Comparison of ENCODE assay signal across 10 mouse cellular contexts in the genomic region with DNA sequence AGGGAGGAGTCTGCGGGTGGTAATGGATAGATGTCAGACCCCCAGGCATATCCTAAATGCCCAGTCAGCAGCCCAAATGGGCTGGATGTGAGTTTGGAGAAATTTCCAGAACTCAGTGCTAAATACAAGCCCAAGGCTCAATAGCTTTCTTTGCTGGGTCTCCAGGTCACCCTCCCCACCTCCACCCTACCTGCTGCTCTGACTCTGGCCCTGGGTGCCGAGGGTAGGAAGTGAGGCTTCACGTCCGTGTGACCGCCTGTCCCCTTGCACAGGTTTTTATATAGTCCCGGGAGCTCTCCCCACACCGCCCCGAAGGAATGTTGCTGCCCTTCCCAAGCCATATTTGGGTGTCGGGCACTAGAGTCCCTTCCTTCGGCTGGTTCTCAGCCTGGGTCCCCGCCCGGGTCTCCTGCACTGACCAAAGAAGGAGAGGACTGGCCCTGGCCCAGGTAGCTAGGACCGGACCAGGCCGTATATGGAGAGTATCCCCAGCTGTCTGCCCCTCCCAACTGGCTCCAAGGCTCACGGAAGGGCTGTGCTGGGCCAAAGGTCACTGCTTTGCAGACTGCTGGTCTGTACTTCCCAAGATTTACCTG. TPM values are rescaled to one million over a fixed set of nuclear protein-coding genes. Genes with fewer than 3 reads are reported as not detected.
DNase-seq lines count a peak whose midpoint lies in the region; ATAC-seq lines count a peak whose summit lies in the region.
"Had no signal": no experiment of that assay in that cellular context is flagged by ENCODE, and none has a peak within 500 bp of the region (broad histone marks: within the 10 kb centered on the region; RNA-seq: fewer than 3 reads in every experiment).

A gene (minus strand): TSS at position 250 of the 596 bp plus-strand sequence.

- H3K4me3 ChIP-seq in midbrain, embryonic 11.5 days (ENCODE audit: low read depth, low read length) = no peak within 1 kb of the TSS
- H3K4me3 ChIP-seq in midbrain, embryonic 15.5 days = no peak within 1 kb of the TSS
- no peak within 1 kb of the TSS for H3K4me3 ChIP-seq in heart, embryonic 14.5 days (ENCODE audit: control insufficient read depth in 1 of 2, insufficient read depth in 1 of 2, low read depth in 1 of 2, low read length in 2 of 2)
- H3K4me3 ChIP-seq: forebrain, embryonic 15.5 days had no signal

- peak; percentile 32 for DNase-seq in cerebellum, adult 11-12 months
- no peak for DNase-seq in cerebellum, adult 11 months
- peak; percentile 54 for DNase-seq in midbrain, embryonic 11.5 days (ENCODE audit: low spot score, missing footprints)
- DNase-seq in skeletal muscle tissue, adult 2 months (ENCODE audit: low read depth, low spot score) = peak; percentile 98
- DNase-seq in spleen, postnatal 14 days (ENCODE audit: low spot score in 2 of 2) = no peak
- no peak for DNase-seq in frontal cortex, postnatal 10 days (ENCODE audit: low spot score in 2 of 2)
- DNase-seq: lung, embryonic 14.5 days had no signal

- H3K4me1 ChIP-seq in midbrain, embryonic 11.5 days (ENCODE audit: control insufficient read depth, insufficient read depth, low read length) = peaks cover 12% of the 10 kb centered on the region
- peaks cover 17% of the 10 kb centered on the region for H3K4me1 ChIP-seq in midbrain, embryonic 15.5 days
- peaks cover 11 to 22% of the 10 kb centered on the region in 2 experiments for H3K4me1 ChIP-seq in heart, embryonic 14.5 days (ENCODE audit: control insufficient read depth in 2 of 2, insufficient read depth in 2 of 2, low read length in 2 of 2)

- no peak within 1 kb of the TSS for H3K4me2 ChIP-seq in midbrain, embryonic 11.5 days
- H3K4me2 ChIP-seq in midbrain, embryonic 15.5 days = no peak within 1 kb of the TSS
- peak within 1 kb of the TSS; percentile 34 for H3K4me2 ChIP-seq in heart, embryonic 14.5 days (ENCODE audit: low read length)
- H3K4me2 ChIP-seq: forebrain, embryonic 15.5 days; lung, embryonic 14.5 days had no signal

- ATAC-seq in midbrain, embryonic 11.5 days (ENCODE audit: low FRiP score) = no peak
- ATAC-seq in midbrain, embryonic 15.5 days (replicated peaks) = no peak
- no peak for ATAC-seq in heart, embryonic 14.5 days (ENCODE audit: insufficient number of reproducible peaks, insufficient read depth, low FRiP score, low read depth)
- ATAC-seq: forebrain, embryonic 15.5 days had no signal

- peaks cover 45% of the 10 kb centered on the region for H3K27me3 ChIP-seq in midbrain, embryonic 11.5 days (ENCODE audit: control insufficient read depth, insufficient read depth, low read length)
- H3K27me3 ChIP-seq in midbrain, embryonic 15.5 days (replicated peaks) = peaks cover 48% of the 10 kb centered on the region
- H3K27me3 ChIP-seq in heart, embryonic 14.5 days (ENCODE audit: control insufficient read depth, insufficient read depth, low read length) = peaks cover 63% of the 10 kb centered on the region

- no peaks in the 10 kb centered on the region for H3K9me3 ChIP-seq in midbrain, embryonic 11.5 days (ENCODE audit: control insufficient read depth, low read length)
- no peaks in the 10 kb centered on the region for H3K9me3 ChIP-seq in midbrain, embryonic 15.5 days
- no peaks in the 10 kb centered on the region for H3K9me3 ChIP-seq in heart, embryonic 14.5 days (ENCODE audit: control insufficient read depth, low read length)
- H3K9me3 ChIP-seq: forebrain, embryonic 15.5 days had no signal

- no peak within 1 kb of the TSS for H3K9ac ChIP-seq in midbrain, embryonic 11.5 days (ENCODE audit: low read length)
- no peak within 1 kb of the TSS for H3K9ac ChIP-seq in midbrain, embryonic 15.5 days
- H3K9ac ChIP-seq in heart, embryonic 14.5 days (ENCODE audit: low read length) = no peak within 1 kb of the TSS
- H3K9ac ChIP-seq: forebrain, embryonic 15.5 days; lung, embryonic 14.5 days had no signal

- H3K27ac ChIP-seq in midbrain, embryonic 11.5 days (ENCODE audit: low read depth, low read length) = no peak within 1 kb of the TSS
- no peak within 1 kb of the TSS for H3K27ac ChIP-seq in midbrain, embryonic 15.5 days
- no peak within 1 kb of the TSS for H3K27ac ChIP-seq in heart, embryonic 14.5 days (replicated peaks in 1 of 2; ENCODE audit: control insufficient read depth in 1 of 2, insufficient read depth in 1 of 2, low read depth in 2 of 2, low read length in 2 of 2)
- H3K27ac ChIP-seq: forebrain, embryonic 15.5 days had no signal

- 25% methylated on average over 15 of the region's 15 CpGs for WGBS in midbrain, embryonic 11.5 days
- 25% methylated on average over 15 of the region's 15 CpGs for WGBS in midbrain, embryonic 15.5 days
- 8% methylated on average over 15 of the region's 15 CpGs for WGBS in heart, embryonic 14.5 days

- no peaks in the 10 kb centered on the region for H3K36me3 ChIP-seq in midbrain, embryonic 11.5 days (ENCODE audit: control insufficient read depth, insufficient read depth, low read length)
- 0 out of 2 replicates have a peak, but pooled peaks cover 4% of the 10 kb centered on the region for H3K36me3 ChIP-seq in midbrain, embryonic 15.5 days (replicated peaks)
- H3K36me3 ChIP-seq in heart, embryonic 14.5 days (ENCODE audit: control insufficient read depth, insufficient read depth, low read length) = peaks cover 12% of the 10 kb centered on the region

RNA-seq across cellular contexts. Expression of the gene that starts here (rescaled TPM):
- polyA plus RNA-seq in midbrain, embryonic 11.5 days (2014; fragmentation: Nextera tagmentation; extraction: Ambion mirVana) = 0.17 TPM in 1 of 2 replicates, not detected in the other
- 6.6 TPM in 2 replicates for polyA plus RNA-seq in midbrain, embryonic 15.5 days (2015; fragmentation: Nextera tagmentation; extraction: Ambion mirVana)
- polyA plus RNA-seq in heart, embryonic 14.5 days (2014; fragmentation: Nextera tagmentation; extraction: Ambion mirVana) = 236 and 241 TPM in 2 replicates

Comparison
In these comparisons a context has a peak if more than half of its experiments do, and no peak if none do; other contexts are left out.
1. RNA of the gene that starts here (polyA plus RNA-seq): 236 to 241 TPM in heart, embryonic 14.5 days; 6.6 TPM in midbrain, embryonic 15.5 days and 0.17 TPM in midbrain, embryonic 11.5 days; every median in the first group is over 10 times any median in the second.
2. DNase-seq: peak in cerebellum, adult 11-12 months (single experiment) and skeletal muscle tissue, adult 2 months (single experiment); none in cerebellum, adult 11 months (single experiment), spleen, postnatal 14 days (0 of 2) and frontal cortex, postnatal 10 days (0 of 2).
3. Peak in DNase-seq in midbrain, embryonic 11.5 days; RNA of the gene not detected or under 1 TPM.